Mouse (Mus musculus) T-cell, adult 2 months (primary cell): ENCODE data around the gene Cpt1b.
A peak's percentile ranks its signal among the peaks of the same experiment; 100 is the strongest.
"Not testable (repeated sequence)": the region's sequence is repeated elsewhere in the genome, so short reads cannot be mapped to it uniquely, and the experiment has no call there.

ENCODE experiments used
- DNase-seq: peaks from one replicate; pipeline ENCODE4 v3.0.0; 2022; ENCODE audit warnings: low spot score

Cpt1b gene

GRCm38 (mm10) chr15:89432946-89433345 is 7.3 kb upstream of the Cpt1b start:
- DNase-seq = no peak

GRCm38 (mm10) chr15:89431806-89432205 is 6.1 kb upstream of the Cpt1b start:
- no peak for DNase-seq

GRCm38 (mm10) chr15:89431271-89431670 is 5.6 kb upstream of the Cpt1b start:
- no peak for DNase-seq

- DNase-seq = not testable (repeated sequence)
Measured at GRCm38 (mm10) chr15:89430771-89431170, 5.1 kb upstream of the Cpt1b start.

GRCm38 (mm10) chr15:89430341-89430740 is 4.7 kb upstream of the Cpt1b start:
- peak; percentile 13 for DNase-seq

GRCm38 (mm10) chr15:89429352-89430221 is 3.9 kb upstream of the Cpt1b start, which contains the start of the genes C730034F03Rik, Gm44502 and Chkb:
Gene C730034F03Rik (plus strand): TSS chr15:89429589.
Gene Gm44502 (minus strand): TSS chr15:89429696.
Gene Chkb (minus strand): TSS chr15:89429908.
- peak; percentile 94 for DNase-seq

GRCm38 (mm10) chr15:89428821-89429351 is 3.2 kb upstream of the Cpt1b start:
- DNase-seq = no peak

- no peak for DNase-seq
Measured at GRCm38 (mm10) chr15:89428136-89428790, 2.6 kb upstream of the Cpt1b start.

GRCm38 (mm10) chr15:89426716-89427115 is 1.1 kb upstream of the Cpt1b start:
- DNase-seq = no peak

GRCm38 (mm10) chr15:89424621-89425020 is 1.0 kb downstream of the Cpt1b start:
- no peak for DNase-seq

- DNase-seq = no peak
Measured at GRCm38 (mm10) chr15:89421938-89422337, 3.7 kb downstream of the Cpt1b start.

- DNase-seq = no peak
Measured at GRCm38 (mm10) chr15:89415282-89415681, 10.4 kb downstream of the Cpt1b start.

GRCm38 (mm10) chr15:89410118-89410517 is 15.5 kb downstream of the Cpt1b start, which contains the start of gene Syce3:
Gene Syce3 (minus strand): TSS chr15:89410503.
- no peak for DNase-seq

- DNase-seq = no peak
Measured at GRCm38 (mm10) chr15:89406691-89407090, 19.0 kb downstream of the Cpt1b start.

- DNase-seq = no peak
Measured at GRCm38 (mm10) chr15:89404831-89405623, 20.6 kb downstream of the Cpt1b start.

- no peak for DNase-seq
Measured at GRCm38 (mm10) chr15:89402471-89402870, 23.2 kb downstream of the Cpt1b start.

GRCm38 (mm10) chr15:89399716-89400115 is 25.9 kb downstream of the Cpt1b start:
- no peak for DNase-seq

- DNase-seq = no peak
Measured at GRCm38 (mm10) chr15:89398146-89398545, 27.5 kb downstream of the Cpt1b start.

- no peak for DNase-seq
Measured at GRCm38 (mm10) chr15:89396883-89397282, 28.8 kb downstream of the Cpt1b start.

- DNase-seq = no peak
Measured at GRCm38 (mm10) chr15:89390081-89390480, 35.6 kb downstream of the Cpt1b start.

GRCm38 (mm10) chr15:89387127-89387526 is 38.5 kb downstream of the Cpt1b start:
- peak; percentile 28 for DNase-seq

GRCm38 (mm10) chr15:89384617-89385016 is 41.0 kb downstream of the Cpt1b start, which contains the start of gene Klhdc7b:
Gene Klhdc7b (plus strand): TSS chr15:89384917.
- no peak for DNase-seq
